Mouse (Mus musculus) spleen, adult 18-20 months (tissue): ENCODE data around the gene Zfp777.

Source experiments
- DNase-seq, 2 experiments: peaks; one replicate each; pipeline ENCODE4 v3.0.0; 2022; ENCODE audit warnings: mixed read lengths in 2 of 2

Gene Zfp777

GRCm38 (mm10) chr6:48025905-48026660 is 22.6 kb downstream of the Zfp777 start:
- DNase-seq, result no peak

GRCm38 (mm10) chr6:48024994-48025345 is 23.7 kb downstream of the Zfp777 start:
- DNase-seq, result no peak

- DNase-seq, result no peak
Observed at GRCm38 (mm10) chr6:48024330-48024993, 24.2 kb downstream of the Zfp777 start.

GRCm38 (mm10) chr6:48022672-48023071 is 26.0 kb downstream of the Zfp777 start:
- DNase-seq, result no peak

GRCm38 (mm10) chr6:48021678-48022077 is 27.0 kb downstream of the Zfp777 start:
- DNase-seq, result no peak

GRCm38 (mm10) chr6:48020006-48020405 is 28.7 kb downstream of the Zfp777 start:
- no peak for DNase-seq

GRCm38 (mm10) chr6:48016841-48017240 is 31.9 kb downstream of the Zfp777 start:
- DNase-seq, result no peak

GRCm38 (mm10) chr6:48016090-48016521 is 32.6 kb downstream of the Zfp777 start:
- peak; percentile 59 to 61 for DNase-seq

- no peak for DNase-seq
Observed at GRCm38 (mm10) chr6:48010727-48011126, 38.0 kb downstream of the Zfp777 start.

- DNase-seq, result no peak
Observed at GRCm38 (mm10) chr6:47995661-47996060, 53.0 kb downstream of the Zfp777 start.

- no peak for DNase-seq
Observed at GRCm38 (mm10) chr6:47983936-47984335, 64.8 kb downstream of the Zfp777 start.

GRCm38 (mm10) chr6:47978897-47979368 is 69.8 kb downstream of the Zfp777 start:
- peak; percentile 50 to 56 for DNase-seq

GRCm38 (mm10) chr6:47974599-47974998 is 74.1 kb downstream of the Zfp777 start:
- no peak for DNase-seq
